Mouse (Mus musculus): Measurements from ENCODE around the gene Gm7102. TPM values are rescaled to one million over a fixed set of nuclear protein-coding genes. Genes with fewer than 3 reads are reported as not detected.

Gm7102 gene
- total and polyA plus RNA-seq, 3 experiments: 1.9 TPM; not detected in 2

DNA sequence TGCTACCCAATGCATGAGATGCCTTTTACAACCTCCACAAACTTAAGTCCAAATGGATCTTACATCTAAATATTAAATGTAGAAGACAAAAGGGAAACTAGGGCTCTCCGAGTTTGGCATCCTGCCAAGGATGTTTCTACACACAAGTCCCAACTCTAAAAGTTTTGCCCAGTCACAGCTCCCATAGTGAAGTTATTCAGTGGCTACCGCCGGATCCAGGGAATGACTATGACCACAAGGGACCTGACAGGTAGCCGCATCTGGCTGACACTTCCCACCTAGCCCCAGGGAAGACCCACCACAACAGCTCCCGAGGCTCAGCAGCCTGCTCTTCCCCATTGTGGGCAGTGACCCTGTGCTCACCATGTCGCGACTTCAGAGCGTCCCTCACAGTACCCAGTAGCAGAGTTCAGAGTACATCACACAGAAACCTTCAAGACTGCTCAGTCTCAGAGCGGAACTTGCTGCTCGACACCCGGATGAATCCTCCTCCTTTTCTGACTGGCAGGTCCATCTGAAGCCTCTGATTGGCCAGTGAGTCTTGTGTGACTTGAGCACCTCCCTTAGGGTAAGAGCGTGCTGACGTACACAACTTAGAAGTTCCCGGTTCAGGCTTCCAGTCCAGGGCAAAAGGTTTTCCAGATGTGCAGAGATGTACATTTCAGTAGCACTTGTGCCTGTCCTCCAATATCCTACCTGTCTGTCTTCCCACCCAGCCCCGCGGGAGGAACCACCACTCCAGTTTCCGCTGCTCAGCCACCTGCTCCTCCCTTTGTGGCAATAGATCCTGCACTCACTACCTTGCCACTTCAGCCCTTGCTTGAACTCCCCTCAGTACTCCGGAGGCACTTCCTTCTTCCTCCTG lies 35.5 kb downstream of the Gm7102 start, which contains the start of gene Zfp950 (continued):
- no peak; the same call in 1 of the 2 replicates for TF ChIP-seq KAT2A (conservative IDR thresholded peaks at IDR 0.05; ENCODE audit: low read depth, low read length)
- no peak for TF ChIP-seq BHLHE40 (IDR thresholded peaks at IDR 0.05; ENCODE audit: borderline replicate concordance, low read depth, low read length)

DNA sequence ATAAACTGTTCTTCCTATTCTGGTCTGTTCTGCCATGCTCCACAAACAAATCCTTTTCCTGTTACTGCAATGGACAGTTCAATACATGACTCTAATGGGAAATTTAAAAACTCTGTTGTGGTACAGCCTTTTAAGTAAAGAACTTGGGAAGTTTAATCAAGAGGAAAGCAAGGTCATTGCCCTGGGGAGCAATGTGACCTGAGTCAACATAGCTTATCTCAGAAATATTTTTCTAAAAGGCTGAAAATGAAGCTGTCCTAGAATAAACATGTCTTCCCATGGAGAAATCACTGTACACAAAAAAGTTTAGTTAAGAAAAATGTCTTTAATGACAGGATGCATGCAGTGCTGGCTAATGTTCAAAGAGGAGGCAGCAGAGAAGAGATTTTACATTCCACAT lies 37.5 kb downstream of the Gm7102 start:
- Histone ChIP-seq H3K79me2 (ENCODE audit: control insufficient read depth, insufficient read depth, low read length, poor library complexity) (peaks cover 10% of the 10 kb centered on the region), H3K9me3 (replicated peaks; ENCODE audit: insufficient read depth, low read length) (no peaks in the 10 kb centered on the region), H3K36me3 (ENCODE audit: control insufficient read depth in 1 of 2, insufficient read depth in 2 of 2, low read length in 2 of 2) (peaks cover 0 to 11% of the 10 kb centered on the region in 2 experiments; a peak in 2 of 4 replicates), H3K27me3 (ENCODE audit: control insufficient read depth in 1 of 2, insufficient read depth in 2 of 2, low read length in 2 of 2) (no peaks in the 10 kb centered on the region), H3K27ac (ENCODE audit: control insufficient read depth, low read depth, low read length) (no peak overlapping the region), H3K9ac (ENCODE audit: control insufficient read depth, low read depth, low read length, poor library complexity, severe bottlenecking) (no peak overlapping the region), H3K4me3 (ENCODE audit: control insufficient read depth in 1 of 2, insufficient read depth in 1 of 2, low read depth in 2 of 2, low read length in 2 of 2) (no peak overlapping the region), H3K4me1 (ENCODE audit: control insufficient read depth in 1 of 2, insufficient read depth in 2 of 2, low read length in 2 of 2) (peaks cover 3 to 8% of the 10 kb centered on the region in 2 experiments)
- no peak for DNase-seq (ENCODE audit: low read depth, low spot score)
- TF ChIP-seq ETS1 (IDR thresholded peaks at IDR 0.05; ENCODE audit: low read depth, low read length): no peak
- no peak for TF ChIP-seq E2F4 (IDR thresholded peaks at IDR 0.05; ENCODE audit: borderline replicate concordance, low read depth, low read length)
- TF ChIP-seq KAT2A (conservative IDR thresholded peaks at IDR 0.05; ENCODE audit: low read depth, low read length): no peak
- TF ChIP-seq EP300 (IDR thresholded peaks at IDR 0.05; ENCODE audit: low read depth in 1 of 2, low read length in 2 of 2): no peak
- TF ChIP-seq MAZ (IDR thresholded peaks at IDR 0.05; ENCODE audit: low read depth, low read length): no peak
- no peak for TF ChIP-seq RAD21 (IDR thresholded peaks at IDR 0.05; ENCODE audit: low read depth, low read length)
- no peak for TF ChIP-seq TCF12 (IDR thresholded peaks at IDR 0.05; ENCODE audit: low read depth, low read length)
- no peak for TF ChIP-seq MXI1 (IDR thresholded peaks at IDR 0.05; ENCODE audit: low read depth, low read length)
- no peak for TF ChIP-seq CHD1 (IDR thresholded peaks at IDR 0.05; ENCODE audit: low read depth, low read length)
- TF ChIP-seq JUND (IDR thresholded peaks at IDR 0.05; ENCODE audit: low read depth, low read length): no peak

DNA sequence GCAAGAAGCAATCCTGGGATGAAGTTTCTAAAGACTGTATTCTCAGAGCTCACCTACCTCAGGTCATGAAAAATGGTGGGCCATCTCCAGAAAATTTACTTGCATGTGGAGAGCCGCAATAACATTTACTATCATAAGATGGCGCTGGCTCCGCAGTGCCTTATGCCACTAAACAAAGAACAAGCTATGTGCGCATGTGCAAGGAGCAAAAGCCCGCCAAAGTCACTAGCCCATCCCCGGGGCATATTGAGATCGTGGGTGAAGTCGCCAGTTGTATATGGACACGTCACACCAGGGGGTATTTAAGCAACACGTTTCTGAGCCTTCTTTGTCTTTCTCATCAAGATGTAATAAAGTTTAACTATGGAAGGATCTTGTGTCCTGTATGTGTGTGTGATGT lies 45.0 kb downstream of the Gm7102 start:
- DNase-seq (ENCODE audit: low read depth, low spot score): no peak
- Histone ChIP-seq H3K4me3 (ENCODE audit: control insufficient read depth in 1 of 2, insufficient read depth in 1 of 2, low read depth in 2 of 2, low read length in 2 of 2) (no peak overlapping the region), H3K9me3 (replicated peaks; ENCODE audit: insufficient read depth, low read length) (no peaks in the 10 kb centered on the region), H3K79me2 (ENCODE audit: control insufficient read depth, insufficient read depth, low read length, poor library complexity) (peaks cover 6% of the 10 kb centered on the region; the same call in 1 of the 2 replicates), H3K4me1 (ENCODE audit: control insufficient read depth in 1 of 2, insufficient read depth in 2 of 2, low read length in 2 of 2) (no peaks in the 10 kb centered on the region), H3K9ac (ENCODE audit: control insufficient read depth, low read depth, low read length, poor library complexity, severe bottlenecking) (no peak overlapping the region), H3K27ac (ENCODE audit: control insufficient read depth, low read depth, low read length) (no peak overlapping the region), H3K27me3 (ENCODE audit: control insufficient read depth in 1 of 2, insufficient read depth in 2 of 2, low read length in 2 of 2) (no peaks in the 10 kb centered on the region), H3K36me3 (ENCODE audit: control insufficient read depth in 1 of 2, insufficient read depth in 2 of 2, low read length in 2 of 2) (peaks cover 0 to 2% of the 10 kb centered on the region in 2 experiments; a peak in 1 of 4 replicates)
- no peak for TF ChIP-seq GATA1 (IDR thresholded peaks at IDR 0.05; ENCODE audit: low read depth, low read length)
- TF ChIP-seq CTCF (IDR thresholded peaks at IDR 0.05 in 2 of 3, conservative IDR thresholded peaks at IDR 0.05 in 1 of 3; ENCODE audit: control insufficient read depth in 1 of 3, insufficient read depth in 1 of 3, low read depth in 2 of 3, low read length in 3 of 3, poor library complexity in 1 of 3, severe bottlenecking in 1 of 3): peak in 1 of 3 experiments; percentile 15; a peak in 1 of 6 replicates
- TF ChIP-seq USF2 (IDR thresholded peaks at IDR 0.05; ENCODE audit: borderline replicate concordance in 1 of 2, insufficient read depth in 1 of 2, low read depth in 1 of 2, low read length in 2 of 2): no peak

Other genes with a start within 250 kb of the Gm7102 start
- 9.9 and 12.1 TPM in 2 replicates for gene Zfp950, start 35.5 kb downstream of the Gm7102 start, total RNA-seq (2012; rRNA removed)
- gene Zfp950, start 35.5 kb downstream of the Gm7102 start, polyA plus RNA-seq (2012; ENCODE audit: insufficient read depth in 1 of 2, insufficient read length in 2 of 2, low read depth in 1 of 2, low replicate concordance in 2 of 2, missing spikeins in 1 of 2): 100 to 1,000 TPM in 1 of 2 experiments, 1 to 10 TPM in 1; 5.4 to 113 TPM
- gene Gm6020, start 7.6 kb upstream of the Gm7102 start, total RNA-seq (2012; rRNA removed): not detected in 2 replicates
- gene Gm6020, start 7.6 kb upstream of the Gm7102 start, polyA plus RNA-seq (2012; ENCODE audit: insufficient read depth in 1 of 2, insufficient read length in 2 of 2, low read depth in 1 of 2, low replicate concordance in 2 of 2, missing spikeins in 1 of 2): not detected
- not detected in 2 replicates for gene Csf2ra, start 52.1 kb upstream of the Gm7102 start, total RNA-seq (2012; rRNA removed)
- gene Csf2ra, start 52.1 kb upstream of the Gm7102 start, polyA plus RNA-seq (2012; ENCODE audit: insufficient read depth in 1 of 2, insufficient read length in 2 of 2, low read depth in 1 of 2, low replicate concordance in 2 of 2, missing spikeins in 1 of 2): not detected
- gene Gm21060, start 120.8 kb upstream of the Gm7102 start, total RNA-seq (2012; rRNA removed): not detected in 2 replicates
- not detected for gene Gm21060, start 120.8 kb upstream of the Gm7102 start, polyA plus RNA-seq (2012; ENCODE audit: insufficient read depth in 1 of 2, insufficient read length in 2 of 2, low read depth in 1 of 2, low replicate concordance in 2 of 2, missing spikeins in 1 of 2)